Mouse (Mus musculus) cortical plate, adult 2 months (tissue): ENCODE measurements around the gene Mak. TPM values are rescaled to one million over a fixed set of nuclear protein-coding genes. Genes with fewer than 3 reads are reported as not detected.

Experiments used
- H3K27ac ChIP-seq: fragments of 200-500 bp; 2 replicates; pipeline ENCODE4 v1.5.1; 2012; ENCODE audit warnings: low read length, control low read depth, inconsistent platforms; ENCODE audit not compliant: insufficient read depth
- H3K4me1 ChIP-seq: fragments of 200-500 bp; 2 replicates; pipeline ENCODE4 v1.6.1; 2011; ENCODE audit warnings: low read length; ENCODE audit not compliant: control insufficient read depth, insufficient read depth
- H3K4me3 ChIP-seq: fragments of 200-500 bp; 2 replicates; pipeline ENCODE4 v1.5.1; 2011; ENCODE audit warnings: mild to moderate bottlenecking, low read length, control low read depth; ENCODE audit not compliant: insufficient read depth
- CTCF ChIP-seq: fragments of 200-500 bp; IDR thresholded peaks from 2 replicates; pipeline ENCODE4 v1.5.1; 2011; ENCODE audit warnings: mild to moderate bottlenecking, control low read depth, low read length; ENCODE audit not compliant: insufficient read depth; ENCODE audit errors: extremely low read depth
- POLR2A ChIP-seq: fragments of 200-500 bp; IDR thresholded peaks from 2 replicates; pipeline ENCODE4 v1.6.1; 2011; ENCODE audit warnings: mild to moderate bottlenecking, low read length, control low read depth; ENCODE audit not compliant: insufficient read depth; ENCODE audit errors: extremely low read depth
- polyA plus RNA-seq: library from polyadenylated mRNA; depleted of rRNA; stranded (reverse); fragments of >200 nt; gene quantifications from 2 replicates; pipeline ENCODE4 v1.2.3, GENCODE M21; 2012

Mak gene
- polyA plus RNA-seq, 1 experiment = 4.1 TPM

DNA sequence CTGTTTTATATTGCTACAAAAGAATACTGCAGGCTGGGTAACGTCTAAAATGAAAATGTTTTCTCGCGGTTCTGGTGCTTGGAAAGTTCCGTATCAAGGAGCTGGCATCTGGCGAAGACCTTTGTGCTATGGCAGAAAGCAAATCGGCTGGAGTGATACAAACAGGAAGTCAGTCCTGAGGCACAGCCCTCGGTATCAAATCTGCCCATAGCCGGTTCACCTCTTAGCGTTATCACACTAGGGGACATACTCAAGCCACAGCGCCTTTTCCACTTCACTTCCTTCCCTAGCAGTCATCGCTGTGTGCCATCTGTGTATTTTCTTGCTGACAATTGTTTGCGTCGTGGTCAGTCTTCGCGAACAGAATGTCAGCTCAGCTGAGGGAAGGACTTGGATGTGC lies 18.8 kb upstream of the Mak start:
- no peak overlapping the region for H3K4me3 ChIP-seq
- no peak overlapping the region for H3K27ac ChIP-seq
- H3K4me1 ChIP-seq = no peaks in the 10 kb centered on the region
- TF ChIP-seq POLR2A (no peak), CTCF (no peak)

DNA sequence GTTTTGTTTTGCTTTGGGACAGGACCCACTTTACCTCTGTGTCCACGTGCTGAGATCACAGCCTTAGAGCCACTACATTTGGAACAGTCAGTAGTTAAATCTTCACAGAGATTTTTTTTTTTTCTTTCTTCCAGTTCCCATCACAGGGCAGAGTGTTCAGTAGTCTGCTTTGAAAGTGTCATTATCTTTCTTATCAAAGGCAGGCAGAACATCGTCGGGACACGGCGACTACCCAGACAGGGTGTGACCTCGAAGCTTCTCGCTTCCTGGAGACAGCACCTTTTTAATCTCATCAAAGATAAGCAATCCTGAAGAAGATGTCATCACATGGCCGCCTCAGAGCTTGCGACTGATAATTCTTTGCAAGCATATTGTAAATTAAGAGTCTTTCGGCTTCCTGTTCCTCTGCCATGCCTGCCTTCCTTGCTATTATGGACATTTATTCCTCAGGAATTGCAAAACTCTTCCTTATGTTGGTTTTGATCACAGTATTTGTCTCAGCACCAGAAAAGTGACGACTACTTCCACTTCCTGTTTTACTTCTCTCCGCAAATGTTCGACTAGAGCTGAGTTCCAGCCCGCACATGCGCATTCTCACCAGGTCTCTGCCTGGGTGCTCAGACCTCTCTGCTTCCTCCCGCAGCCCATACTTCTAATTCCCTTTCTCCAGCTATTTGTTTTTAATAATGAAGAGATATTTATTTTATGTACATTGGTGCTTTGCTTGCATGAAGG lies 18.0 kb upstream of the Mak start:
- Histone ChIP-seq H3K4me3 (no peak overlapping the region), H3K27ac (no peak overlapping the region), H3K4me1 (no peaks in the 10 kb centered on the region)
- no peak for TF ChIP-seq POLR2A
- no peak for TF ChIP-seq CTCF

DNA sequence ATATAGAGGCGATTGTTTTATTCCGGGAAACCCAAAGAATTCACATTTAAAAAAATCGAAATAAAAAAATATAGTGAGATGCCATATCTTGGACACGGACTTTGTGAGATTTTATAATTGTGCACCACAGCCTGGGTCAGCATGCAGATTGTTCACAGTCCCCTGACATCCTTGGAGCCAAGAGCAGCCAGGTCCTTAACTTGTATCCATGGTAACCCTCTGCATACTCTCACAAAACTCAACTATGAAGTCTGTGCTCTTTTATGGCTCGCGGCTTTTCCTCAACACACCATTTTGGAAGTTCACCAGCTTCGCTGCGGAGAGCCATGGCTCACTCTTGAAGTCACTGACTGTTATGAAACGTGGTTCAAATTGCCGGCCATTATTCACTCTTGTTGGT lies 14.7 kb upstream of the Mak start:
- no peak overlapping the region for H3K4me3 ChIP-seq
- no peak overlapping the region for H3K27ac ChIP-seq
- TF ChIP-seq POLR2A (no peak), CTCF (no peak)
- H3K4me1 ChIP-seq = no peaks in the 10 kb centered on the region; the same call in 1 of the 2 replicates

DNA sequence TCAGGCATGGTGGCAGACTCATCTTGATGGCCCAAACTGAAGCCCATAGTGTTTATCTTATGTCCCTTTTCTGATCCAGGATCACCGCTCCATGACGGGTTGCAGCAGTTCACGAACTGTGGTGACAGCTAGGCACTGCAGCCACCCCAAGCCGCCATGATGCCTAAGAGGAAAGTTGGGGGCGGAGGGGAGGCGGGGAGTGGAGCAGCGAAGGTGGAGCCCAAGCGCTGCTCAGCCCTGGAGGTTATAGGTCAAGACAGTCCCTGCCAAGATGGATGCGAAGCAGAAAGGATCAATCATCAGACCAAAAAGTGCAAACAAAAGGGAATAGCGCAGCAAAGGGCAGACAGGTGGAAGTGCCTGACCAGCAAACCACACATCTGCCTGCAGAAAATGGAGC lies 11.8 kb upstream of the Mak start:
- Histone ChIP-seq H3K27ac (no peak overlapping the region), H3K4me1 (no peaks in the 10 kb centered on the region; the same call in 1 of the 2 replicates), H3K4me3 (no peak overlapping the region)
- TF ChIP-seq CTCF (no peak), POLR2A (no peak)

DNA sequence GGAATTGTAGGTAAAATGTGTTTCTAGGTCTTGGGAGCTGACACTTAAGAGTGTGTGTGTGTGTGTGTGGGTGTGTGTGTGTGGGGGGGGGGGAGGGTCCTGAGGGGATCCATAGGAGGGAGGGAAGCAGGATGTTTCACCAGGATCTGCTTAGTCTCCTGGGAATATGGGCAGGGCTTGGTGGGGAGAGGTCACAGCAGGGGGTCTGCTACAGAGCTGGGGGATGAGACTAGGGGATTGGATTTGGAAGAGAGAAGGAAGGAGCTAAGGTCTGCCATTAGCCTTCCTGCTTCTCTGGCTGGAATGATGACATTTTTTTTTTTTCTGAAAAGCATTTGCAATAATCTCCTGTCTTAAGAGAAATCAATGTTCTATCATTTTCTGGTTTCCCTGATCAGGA lies 9.2 kb upstream of the Mak start:
- H3K27ac ChIP-seq = no peak overlapping the region
- no peaks in the 10 kb centered on the region; the same call in 1 of the 2 replicates for H3K4me1 ChIP-seq
- no peak for TF ChIP-seq POLR2A
- TF ChIP-seq CTCF = no peak
- no peak overlapping the region for H3K4me3 ChIP-seq

DNA sequence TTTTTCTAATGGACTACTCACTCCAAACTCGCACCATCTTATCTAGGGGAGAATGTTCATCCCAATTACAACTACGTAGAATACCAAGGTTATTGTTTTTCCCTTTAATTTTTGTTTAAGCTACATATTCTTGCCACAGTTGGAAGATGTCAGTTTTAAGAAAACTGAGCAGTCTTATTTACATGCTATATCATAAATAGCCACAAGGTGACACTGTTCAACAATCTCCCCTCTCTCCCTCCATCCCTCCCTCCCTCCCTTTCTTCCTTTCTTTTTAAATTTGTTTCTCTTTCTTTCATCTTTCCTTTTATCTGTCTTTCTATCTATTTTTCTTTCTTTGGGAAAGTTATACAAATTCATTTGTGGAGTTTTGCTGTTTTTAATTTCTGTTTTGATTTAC lies 5.6 kb upstream of the Mak start:
- no peak overlapping the region for H3K4me3 ChIP-seq
- TF ChIP-seq POLR2A (no peak), CTCF (peak; percentile 25; the same call in 1 of the 2 replicates)
- no peak overlapping the region for H3K27ac ChIP-seq
- no peaks in the 10 kb centered on the region for H3K4me1 ChIP-seq

DNA sequence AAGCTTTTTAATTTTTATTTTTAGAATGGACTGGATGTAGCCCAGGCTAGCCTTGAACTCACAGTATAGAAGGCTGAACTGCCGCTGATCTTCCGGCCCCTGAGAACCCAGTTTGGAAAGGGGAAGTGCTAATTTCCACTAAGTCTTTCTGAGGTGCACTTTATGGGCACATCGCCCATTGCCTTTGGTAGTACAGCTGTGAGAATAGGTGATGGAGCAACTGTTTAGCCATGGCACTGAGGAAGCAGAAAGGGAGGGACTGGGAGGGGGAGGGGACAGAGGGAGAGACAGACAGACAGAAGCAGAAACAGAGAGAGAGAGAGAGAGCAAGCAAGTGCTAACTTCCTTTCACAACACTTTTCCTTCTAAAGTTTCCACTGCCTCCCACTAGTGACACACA lies 5.0 kb upstream of the Mak start:
- TF ChIP-seq POLR2A = no peak
- no peak for TF ChIP-seq CTCF
- Histone ChIP-seq H3K4me1 (0 out of 2 replicates have a peak, but pooled peaks cover 1% of the 10 kb centered on the region), H3K27ac (no peak overlapping the region), H3K4me3 (no peak overlapping the region)

DNA sequence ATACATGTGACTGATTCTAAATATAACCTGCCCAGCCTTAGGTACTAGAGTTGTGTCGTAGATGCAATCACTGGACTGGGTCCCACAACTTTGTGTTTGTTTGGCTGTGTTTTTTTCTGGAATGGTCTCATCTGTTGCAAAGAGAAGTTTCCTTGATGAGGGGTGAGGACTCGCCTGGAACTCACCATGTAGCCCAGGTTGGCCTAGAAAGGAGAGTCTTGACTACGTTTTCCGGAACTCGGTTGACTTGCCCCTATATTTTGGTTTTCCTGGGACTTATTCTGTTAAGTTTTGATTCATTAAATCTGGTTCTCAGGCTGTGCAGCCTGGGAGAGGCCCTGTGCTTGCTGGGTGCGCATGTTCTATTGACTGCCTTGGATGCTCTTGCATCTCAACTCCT lies 1.2 kb upstream of the Mak start:
- TF ChIP-seq POLR2A (no peak), CTCF (no peak)
- Histone ChIP-seq H3K27ac (no peak overlapping the region), H3K4me3 (no peak overlapping the region), H3K4me1 (0 out of 2 replicates have a peak, but pooled peaks cover 1% of the 10 kb centered on the region)

DNA sequence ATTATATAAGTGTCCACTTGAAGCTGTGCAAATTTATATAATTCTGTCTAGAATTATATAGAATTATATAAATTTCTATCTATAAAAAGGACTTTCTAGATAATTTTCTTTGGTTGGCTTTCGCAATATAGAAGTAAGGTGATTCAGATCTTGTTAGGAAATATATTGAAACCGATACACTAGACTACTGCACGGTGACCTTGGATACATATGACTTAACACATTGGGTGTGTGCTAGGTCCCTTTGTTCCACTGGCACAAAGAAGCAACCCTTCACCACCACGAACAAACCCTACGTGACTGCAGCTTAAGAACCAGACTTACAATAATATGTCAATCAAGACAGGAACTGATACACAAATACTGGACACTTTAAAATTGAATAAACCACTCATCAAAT lies 353 bp upstream of the Mak start:
- Histone ChIP-seq H3K27ac (no peak overlapping the region), H3K4me1 (0 out of 2 replicates have a peak, but pooled peaks cover 1% of the 10 kb centered on the region), H3K4me3 (peak overlapping the region; percentile 38; the same call in 1 of the 2 replicates)
- TF ChIP-seq POLR2A = no peak
- TF ChIP-seq CTCF = no peak

DNA sequence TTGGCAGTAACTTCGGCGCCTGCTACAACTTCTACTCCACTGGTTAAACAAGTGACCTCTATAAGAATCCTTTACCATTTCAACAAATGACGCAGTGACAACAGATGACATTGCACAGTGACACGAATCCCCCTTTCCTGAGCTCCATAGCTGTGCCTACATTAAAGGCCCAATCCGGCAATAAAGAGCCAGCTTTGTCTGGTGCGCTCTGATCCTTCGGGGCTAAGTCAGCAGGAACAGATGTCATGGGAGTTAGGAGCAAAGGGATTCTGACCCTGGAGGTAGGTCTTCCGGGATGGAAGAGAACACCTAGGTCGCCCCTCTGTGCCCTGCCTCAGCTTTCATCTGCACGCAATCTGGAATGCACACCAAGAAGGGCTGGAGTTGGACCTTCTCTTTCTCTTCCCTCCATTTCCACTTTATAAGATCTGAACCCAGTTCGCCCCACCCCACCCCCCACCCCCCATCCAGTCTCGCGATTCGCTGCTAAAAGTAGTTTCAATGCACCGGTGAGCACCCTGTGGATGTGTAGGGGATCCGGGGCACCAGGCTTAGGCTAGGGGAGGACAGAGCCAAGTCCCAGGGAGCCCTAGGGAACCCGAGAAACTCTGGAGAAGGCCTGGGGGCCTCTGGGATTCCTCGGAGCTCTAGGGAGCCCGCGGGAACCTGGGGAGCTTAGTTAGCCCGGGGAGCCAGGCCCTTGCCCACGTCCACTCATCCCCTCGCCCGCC lies 651 bp downstream of the Mak start:
- Histone ChIP-seq H3K4me3 (peak overlapping the region; percentile 38), H3K27ac (no peak overlapping the region), H3K4me1 (0 out of 2 replicates have a peak, but pooled peaks cover 1% of the 10 kb centered on the region)
- TF ChIP-seq CTCF (no peak), POLR2A (no peak)
